Mouse (Mus musculus): ENCODE results near the gene Sardh.

- TF ChIP-seq CTCF (IDR thresholded peaks at IDR 0.05; ENCODE audit: low read depth, low read length) (no peak), GATA1 (IDR thresholded peaks at IDR 0.05; ENCODE audit: borderline replicate concordance, low read length) (no peak)
Measured at GRCm38 (mm10) chr2:27141950-27142693, 106.0 kb downstream of the Sardh start, which contains the start of gene Fam163b.
